In the genomic region with DNA sequence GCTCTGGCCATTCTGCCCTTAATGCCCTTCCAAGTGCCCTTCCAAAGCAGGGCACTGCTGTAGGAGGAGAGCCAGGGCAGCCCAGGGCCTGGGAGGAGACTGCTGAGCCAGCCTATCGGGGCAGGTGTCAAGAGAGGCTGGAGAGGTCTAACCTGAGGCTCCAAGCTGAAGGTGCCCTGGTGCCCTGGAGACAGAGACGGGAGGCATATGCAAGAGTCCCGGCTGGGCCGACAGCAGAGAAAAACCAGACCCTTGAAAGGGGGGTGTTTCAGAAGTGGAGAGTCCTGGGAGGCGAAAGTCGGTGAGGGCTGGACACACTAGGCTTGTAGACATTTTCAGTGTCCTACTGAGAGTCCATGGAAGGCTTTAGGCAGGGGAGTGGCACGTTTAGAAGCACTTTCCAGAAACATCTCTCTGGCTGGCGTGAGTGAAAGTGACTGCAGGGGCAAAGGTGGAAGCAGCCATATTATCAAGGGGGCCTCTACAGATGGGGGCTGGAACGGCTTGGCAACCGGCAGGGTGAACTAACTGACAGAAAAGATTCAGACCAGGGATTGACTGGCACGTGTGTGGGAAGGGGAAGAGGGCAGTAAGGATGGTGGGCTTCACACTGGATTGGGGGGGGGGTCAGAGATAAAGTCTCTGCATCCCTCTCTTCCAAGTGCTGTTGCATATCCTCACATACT, we compare ENCODE assay signal across 8 mouse cellular contexts.
DNase-seq lines count a peak whose midpoint lies in the region; ATAC-seq and TF ChIP-seq lines count a peak whose summit lies in the region.

No protein-coding gene starts in this region.

- no peak overlapping the region for H3K9ac ChIP-seq in intestine, embryonic 14.5 days (ENCODE audit: low read length)
- H3K9ac ChIP-seq in intestine, postnatal 0 days (ENCODE audit: low read depth, low read length), result no peak overlapping the region
- H3K9ac ChIP-seq in forebrain, embryonic 13.5 days, result peak overlapping the region; percentile 38
- H3K9ac ChIP-seq in intestine, embryonic 15.5 days, result peak overlapping the region; percentile 14; the same call in 1 of the 2 replicates
- no peak overlapping the region for H3K9ac ChIP-seq in midbrain, embryonic 15.5 days

- H3K4me2 ChIP-seq in intestine, embryonic 14.5 days (ENCODE audit: low read length), result peak overlapping the region; percentile 9; the same call in 1 of the 2 replicates
- no peak overlapping the region for H3K4me2 ChIP-seq in intestine, postnatal 0 days (replicated peaks; ENCODE audit: low read depth)
- no peak overlapping the region for H3K4me2 ChIP-seq in forebrain, embryonic 13.5 days
- no peak overlapping the region for H3K4me2 ChIP-seq in intestine, embryonic 15.5 days (replicated peaks)
- H3K4me2 ChIP-seq in midbrain, embryonic 15.5 days, result no peak overlapping the region

- H3K4me1 ChIP-seq in intestine, embryonic 14.5 days (replicated peaks; ENCODE audit: control insufficient read depth, insufficient read depth, low read length), result peaks cover 50% of the 10 kb centered on the region
- H3K4me1 ChIP-seq in intestine, postnatal 0 days (replicated peaks; ENCODE audit: control insufficient read depth, insufficient read depth, low read length), result peaks cover 16% of the 10 kb centered on the region; the same call in 1 of the 2 replicates
- peaks cover 63% of the 10 kb centered on the region for H3K4me1 ChIP-seq in forebrain, embryonic 13.5 days
- peaks cover 45% of the 10 kb centered on the region for H3K4me1 ChIP-seq in intestine, embryonic 15.5 days (replicated peaks)
- H3K4me1 ChIP-seq in midbrain, embryonic 15.5 days, result peaks cover 76% of the 10 kb centered on the region

- no peak for ATAC-seq in intestine, embryonic 14.5 days (replicated peaks; ENCODE audit: low FRiP score, low TSS enrichment, low read depth)
- no peak for ATAC-seq in intestine, postnatal 0 days
- no peak for ATAC-seq in forebrain, embryonic 13.5 days
- ATAC-seq in intestine, embryonic 15.5 days, result no peak
- no peak for ATAC-seq in midbrain, embryonic 15.5 days (replicated peaks)

- no peaks in the 10 kb centered on the region for H3K36me3 ChIP-seq in intestine, embryonic 14.5 days (ENCODE audit: control insufficient read depth, insufficient read depth, low read length)
- no peaks in the 10 kb centered on the region for H3K36me3 ChIP-seq in intestine, postnatal 0 days (ENCODE audit: control insufficient read depth, insufficient read depth)
- no peaks in the 10 kb centered on the region for H3K36me3 ChIP-seq in forebrain, embryonic 13.5 days (ENCODE audit: poor library complexity, severe bottlenecking)
- no peaks in the 10 kb centered on the region for H3K36me3 ChIP-seq in intestine, embryonic 15.5 days
- H3K36me3 ChIP-seq in midbrain, embryonic 15.5 days (replicated peaks), result no peaks in the 10 kb centered on the region

- WGBS in intestine, embryonic 14.5 days, result 28% methylated on average over 11 of the region's 11 CpGs
- WGBS in intestine, postnatal 0 days, result 45% methylated on average over 11 of the region's 11 CpGs
- WGBS in forebrain, embryonic 13.5 days, result 64% methylated on average over 11 of the region's 11 CpGs
- WGBS in intestine, embryonic 15.5 days, result 31% methylated on average over 11 of the region's 11 CpGs
- 61% methylated on average over 11 of the region's 11 CpGs for WGBS in midbrain, embryonic 15.5 days

- DNase-seq in intestine, embryonic 14.5 days (ENCODE audit: low spot score), result no peak
- no peak for DNase-seq in left cerebral cortex, adult 9 months (ENCODE audit: low spot score in 2 of 2)
- no peak for DNase-seq in ovary, postnatal 10 days (ENCODE audit: low spot score)
- no peak for DNase-seq in natural killer cell, adult 2 months (ENCODE audit: low spot score in 2 of 2)

- H3K9me3 ChIP-seq in intestine, embryonic 14.5 days (ENCODE audit: control insufficient read depth, low read length), result no peaks in the 10 kb centered on the region
- no peaks in the 10 kb centered on the region for H3K9me3 ChIP-seq in intestine, postnatal 0 days (ENCODE audit: control insufficient read depth)
- H3K9me3 ChIP-seq in forebrain, embryonic 13.5 days (replicated peaks), result no peaks in the 10 kb centered on the region
- no peaks in the 10 kb centered on the region for H3K9me3 ChIP-seq in intestine, embryonic 15.5 days
- H3K9me3 ChIP-seq in midbrain, embryonic 15.5 days, result no peaks in the 10 kb centered on the region

- no peak overlapping the region for H3K4me3 ChIP-seq in intestine, embryonic 14.5 days (ENCODE audit: low read depth, low read length)
- no peak overlapping the region for H3K4me3 ChIP-seq in intestine, postnatal 0 days (ENCODE audit: low read depth, low read length)
- no peak overlapping the region for H3K4me3 ChIP-seq in forebrain, embryonic 13.5 days
- H3K4me3 ChIP-seq in intestine, embryonic 15.5 days (replicated peaks), result no peak overlapping the region
- H3K4me3 ChIP-seq in midbrain, embryonic 15.5 days, result no peak overlapping the region

- H3K27me3 ChIP-seq in intestine, embryonic 14.5 days (replicated peaks; ENCODE audit: control insufficient read depth, insufficient read depth, low read length), result no peaks in the 10 kb centered on the region
- H3K27me3 ChIP-seq in intestine, postnatal 0 days (replicated peaks; ENCODE audit: control insufficient read depth, insufficient read depth, low read length), result no peaks in the 10 kb centered on the region
- H3K27me3 ChIP-seq in forebrain, embryonic 13.5 days, result no peaks in the 10 kb centered on the region
- H3K27me3 ChIP-seq in intestine, embryonic 15.5 days (replicated peaks), result no peaks in the 10 kb centered on the region
- no peaks in the 10 kb centered on the region for H3K27me3 ChIP-seq in midbrain, embryonic 15.5 days (replicated peaks)

- peak overlapping the region; percentile 79 for H3K27ac ChIP-seq in intestine, embryonic 14.5 days (ENCODE audit: low read depth)
- no peak overlapping the region for H3K27ac ChIP-seq in intestine, postnatal 0 days (ENCODE audit: low read depth, low read length)
- peak overlapping the region; percentile 100 for H3K27ac ChIP-seq in forebrain, embryonic 13.5 days
- H3K27ac ChIP-seq in intestine, embryonic 15.5 days, result peak overlapping the region; percentile 78
- H3K27ac ChIP-seq in midbrain, embryonic 15.5 days, result peak overlapping the region; percentile 99

- no peak for TF ChIP-seq CTCF in intestine, postnatal 0 days (IDR thresholded peaks at IDR 0.05; ENCODE audit: low read depth)

Comparison
In these comparisons a context has a peak if more than half of its experiments do, and no peak if none do; other contexts are left out.
1. H3K9ac ChIP-seq: peak in forebrain, embryonic 13.5 days (single experiment) and intestine, embryonic 15.5 days (single experiment); none in intestine, embryonic 14.5 days (single experiment), intestine, postnatal 0 days (single experiment) and midbrain, embryonic 15.5 days (single experiment).